Mouse (Mus musculus) brain, embryonic 14.5 days (tissue): ENCODE results near the gene Myom1.

Source experiments
- CTCF ChIP-seq: fragments of 200-500 bp; IDR thresholded peaks from 2 replicates; pipeline ENCODE4 v1.5.1; 2012; ENCODE audit warnings: inconsistent platforms, mild to moderate bottlenecking, moderate library complexity, borderline replicate concordance; ENCODE audit not compliant: insufficient read depth, insufficient read length; ENCODE audit errors: extremely low read depth
- POLR2A ChIP-seq: fragments of 200-500 bp; IDR thresholded peaks from 2 replicates; pipeline ENCODE4 v1.6.1; 2012; ENCODE audit warnings: mild to moderate bottlenecking, inconsistent platforms, borderline replicate concordance; ENCODE audit not compliant: poor library complexity, insufficient read depth, insufficient read length, severe bottlenecking; ENCODE audit errors: extremely low read depth

- TF ChIP-seq CTCF (no peak), POLR2A (no peak)
Measured at GRCm38 (mm10) chr17:71006976-71007375, 4.5 kb downstream of the Myom1 start.
